Mouse (Mus musculus) heart, postnatal 0 days (tissue): ENCODE measurements at regions not wholly inside any gene's neighbourhood (a gene's known extent, or its start where the extent isn't known, plus 50 kb on each side); places are given as distances from the start of the nearest gene placed in this dataset.

ENCODE experiments used
- CTCF ChIP-seq: IDR thresholded peaks from 2 replicates; pipeline ENCODE4 v1.5.1; 2016; ENCODE audit warnings: antibody characterized with exemption, control low read depth, low read depth
- EP300 ChIP-seq: IDR thresholded peaks from 2 replicates; pipeline ENCODE4 v1.6.1; 2016; ENCODE audit warnings: antibody characterized with exemption, low read depth

DNA sequence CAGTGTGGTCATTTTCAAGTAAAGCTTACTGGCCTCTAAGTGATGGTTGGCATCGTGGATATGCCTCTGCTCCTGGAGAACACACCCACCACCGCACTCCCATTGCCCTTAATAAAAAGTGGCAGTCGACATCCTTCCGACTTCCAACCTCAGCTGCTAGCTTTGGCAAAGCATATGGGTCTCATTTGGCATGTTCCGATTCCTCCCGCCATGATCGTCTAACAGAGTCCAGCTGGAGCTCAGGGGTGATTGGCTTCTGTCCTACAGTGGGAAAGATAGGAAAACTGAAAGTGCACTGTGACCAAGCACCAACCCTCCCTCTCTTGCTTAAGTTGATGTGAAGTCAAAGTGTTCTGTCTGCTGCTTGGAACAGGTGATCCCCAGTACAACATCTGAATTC is 404.8 kb upstream of the Atp11b start:
- TF ChIP-seq CTCF (no peak), EP300 (no peak)
